Mouse (Mus musculus): ENCODE results near the gene Ptpn13. TPM values are rescaled to one million over a fixed set of nuclear protein-coding genes. Genes with fewer than 3 reads are reported as not detected.

Ptpn13 gene
- total and polyA plus RNA-seq, 2 experiments from 2014 or later = 2.6 to 14.1 TPM

- 75% methylated on average over 11 of the region's 11 CpGs for WGBS
- H3K4me1 ChIP-seq (ENCODE audit: insufficient read depth, low read length) = no peaks in the 10 kb centered on the region
- no peaks in the 10 kb centered on the region for H3K9me3 ChIP-seq (ENCODE audit: low read length)
- DNase-seq (ENCODE audit: low spot score) = no peak
- TF ChIP-seq CTCF (IDR thresholded peaks at IDR 0.05) = no peak
- no peak overlapping the region for H3K4me2 ChIP-seq (ENCODE audit: low read depth, low read length, poor library complexity, severe bottlenecking)
- no peak overlapping the region for H3K9ac ChIP-seq (replicated peaks; ENCODE audit: low read length, poor library complexity, severe bottlenecking)
- no peaks in the 10 kb centered on the region for H3K27me3 ChIP-seq (ENCODE audit: insufficient read depth, low read length)
- H3K36me3 ChIP-seq (ENCODE audit: insufficient read depth, low read length) = no peaks in the 10 kb centered on the region
- no peak overlapping the region for H3K27ac ChIP-seq (ENCODE audit: low read depth, low read length)
- H3K4me3 ChIP-seq (ENCODE audit: low read depth, low read length) = no peak overlapping the region
- no peak for ATAC-seq (ENCODE audit: low FRiP score)
These were observed 107.9 kb downstream of the Ptpn13 start for GRCm38 (mm10) chr5:103532841-103533390.

- 89% methylated on average over 3 of the region's 3 CpGs for WGBS
These were observed 109.5 kb downstream of the Ptpn13 start for GRCm38 (mm10) chr5:103534454-103534853.

GRCm38 (mm10) chr5:103537429-103537828 lies 112.4 kb downstream of the Ptpn13 start:
- H3K4me2 ChIP-seq (ENCODE audit: low read depth, low read length, poor library complexity, severe bottlenecking) = no peak overlapping the region
- 39% methylated on average over 4 of the region's 4 CpGs for WGBS
- H3K36me3 ChIP-seq (ENCODE audit: insufficient read depth, low read length) = no peaks in the 10 kb centered on the region
- TF ChIP-seq CTCF (IDR thresholded peaks at IDR 0.05) = no peak
- no peak overlapping the region for H3K27ac ChIP-seq (ENCODE audit: low read depth, low read length)
- H3K9me3 ChIP-seq (ENCODE audit: low read length) = no peaks in the 10 kb centered on the region
- no peak overlapping the region for H3K9ac ChIP-seq (replicated peaks; ENCODE audit: low read length, poor library complexity, severe bottlenecking)
- DNase-seq (ENCODE audit: low spot score) = peak; percentile 12
- H3K4me3 ChIP-seq (ENCODE audit: low read depth, low read length) = no peak overlapping the region
- no peaks in the 10 kb centered on the region for H3K27me3 ChIP-seq (ENCODE audit: insufficient read depth, low read length)
- ATAC-seq (ENCODE audit: low FRiP score) = no peak
- H3K4me1 ChIP-seq (ENCODE audit: insufficient read depth, low read length) = no peaks in the 10 kb centered on the region

More at GRCm38 (mm10) chr5:103534454-103534853, 109.5 kb downstream of the Ptpn13 start:
- no peak for TF ChIP-seq CTCF (IDR thresholded peaks at IDR 0.05)
- no peak for ATAC-seq (ENCODE audit: low FRiP score)
- H3K36me3 ChIP-seq (ENCODE audit: insufficient read depth, low read length) = no peaks in the 10 kb centered on the region
- DNase-seq (ENCODE audit: low spot score) = no peak
- no peak overlapping the region for H3K27ac ChIP-seq (ENCODE audit: low read depth, low read length)
- no peak overlapping the region for H3K9ac ChIP-seq (replicated peaks; ENCODE audit: low read length, poor library complexity, severe bottlenecking)
- H3K4me3 ChIP-seq (ENCODE audit: low read depth, low read length) = no peak overlapping the region
- H3K4me1 ChIP-seq (ENCODE audit: insufficient read depth, low read length) = no peaks in the 10 kb centered on the region
- H3K27me3 ChIP-seq (ENCODE audit: insufficient read depth, low read length) = no peaks in the 10 kb centered on the region
- no peaks in the 10 kb centered on the region for H3K9me3 ChIP-seq (ENCODE audit: low read length)
- no peak overlapping the region for H3K4me2 ChIP-seq (ENCODE audit: low read depth, low read length, poor library complexity, severe bottlenecking)

GRCm38 (mm10) chr5:103540612-103541011 lies 115.6 kb downstream of the Ptpn13 start:
- WGBS = 76% methylated on average over 6 of the region's 6 CpGs
- peak overlapping the region; percentile 9; the same call in 1 of the 2 replicates for H3K4me2 ChIP-seq (ENCODE audit: low read depth, low read length, poor library complexity, severe bottlenecking)
- no peaks in the 10 kb centered on the region for H3K36me3 ChIP-seq (ENCODE audit: insufficient read depth, low read length)
- TF ChIP-seq CTCF (IDR thresholded peaks at IDR 0.05) = no peak
- no peak overlapping the region for H3K9ac ChIP-seq (replicated peaks; ENCODE audit: low read length, poor library complexity, severe bottlenecking)
- no peak overlapping the region for H3K4me3 ChIP-seq (ENCODE audit: low read depth, low read length)
- no peak for ATAC-seq (ENCODE audit: low FRiP score)
- DNase-seq (ENCODE audit: low spot score) = no peak
- H3K27ac ChIP-seq (ENCODE audit: low read depth, low read length) = no peak overlapping the region
- H3K27me3 ChIP-seq (ENCODE audit: insufficient read depth, low read length) = no peaks in the 10 kb centered on the region
- H3K9me3 ChIP-seq (ENCODE audit: low read length) = no peaks in the 10 kb centered on the region
- no peaks in the 10 kb centered on the region for H3K4me1 ChIP-seq (ENCODE audit: insufficient read depth, low read length)

- TF ChIP-seq CTCF (IDR thresholded peaks at IDR 0.05) = no peak
- no peaks in the 10 kb centered on the region for H3K4me1 ChIP-seq (ENCODE audit: insufficient read depth, low read length)
- no peak for ATAC-seq (ENCODE audit: low FRiP score)
- H3K27me3 ChIP-seq (ENCODE audit: insufficient read depth, low read length) = no peaks in the 10 kb centered on the region
- H3K4me3 ChIP-seq (ENCODE audit: low read depth, low read length) = no peak overlapping the region
- peak overlapping the region; percentile 9; the same call in 1 of the 2 replicates for H3K4me2 ChIP-seq (ENCODE audit: low read depth, low read length, poor library complexity, severe bottlenecking)
- no peaks in the 10 kb centered on the region for H3K9me3 ChIP-seq (ENCODE audit: low read length)
- peak; percentile 71 for DNase-seq (ENCODE audit: low spot score)
- H3K9ac ChIP-seq (replicated peaks; ENCODE audit: low read length, poor library complexity, severe bottlenecking) = no peak overlapping the region
- no peaks in the 10 kb centered on the region for H3K36me3 ChIP-seq (ENCODE audit: insufficient read depth, low read length)
- H3K27ac ChIP-seq (ENCODE audit: low read depth, low read length) = peak overlapping the region; percentile 18; the same call in 1 of the 2 replicates
- 64% methylated on average over 10 of the region's 10 CpGs for WGBS
These were observed 116.1 kb downstream of the Ptpn13 start for GRCm38 (mm10) chr5:103541136-103541535.

GRCm38 (mm10) chr5:103541542-103541941 lies 116.5 kb downstream of the Ptpn13 start:
- H3K27ac ChIP-seq (ENCODE audit: low read depth, low read length) = peak overlapping the region; percentile 18; the same call in 1 of the 2 replicates
- DNase-seq (ENCODE audit: low spot score) (peak; percentile 75), ATAC-seq (ENCODE audit: low FRiP score) (no peak)
- H3K9me3 ChIP-seq (ENCODE audit: low read length) = no peaks in the 10 kb centered on the region
- H3K27me3 ChIP-seq (ENCODE audit: insufficient read depth, low read length) = no peaks in the 10 kb centered on the region
- no peak overlapping the region for H3K4me2 ChIP-seq (ENCODE audit: low read depth, low read length, poor library complexity, severe bottlenecking)
- TF ChIP-seq CTCF (IDR thresholded peaks at IDR 0.05) = no peak
- H3K9ac ChIP-seq (replicated peaks; ENCODE audit: low read length, poor library complexity, severe bottlenecking) = no peak overlapping the region
- H3K36me3 ChIP-seq (ENCODE audit: insufficient read depth, low read length) = no peaks in the 10 kb centered on the region
- 68% methylated on average over 11 of the region's 11 CpGs for WGBS
- no peak overlapping the region for H3K4me3 ChIP-seq (ENCODE audit: low read depth, low read length)
- H3K4me1 ChIP-seq (ENCODE audit: insufficient read depth, low read length) = no peaks in the 10 kb centered on the region

All from midbrain, postnatal 0 days (tissue).